Mouse (Mus musculus) kidney, embryonic 14.5 days (tissue): ENCODE results near the gene Pnmal2. TPM values are rescaled to one million over a fixed set of nuclear protein-coding genes. Genes with fewer than 3 reads are reported as not detected.

Source experiments
- ATAC-seq: fragments of 200-750 bp; cut with Nextera tagmentation; 2 replicates; pipeline ENCODE4 v1.8.0; 2017; ENCODE audit warnings: moderate number of reproducible peaks, mild to moderate bottlenecking, moderate TSS enrichment, moderate library complexity; ENCODE audit not compliant: low FRiP score, low TSS enrichment
- H3K27ac ChIP-seq: fragments of 300-500 bp; sonication (generic); 2 replicates; pipeline ENCODE4 v1.5.1; 2014; ENCODE audit warnings: low read depth, mild to moderate bottlenecking, low read length, moderate library complexity, mixed read lengths
- H3K27me3 ChIP-seq: fragments of 300-500 bp; sonication (generic); 2 replicates; pipeline ENCODE4 v1.6.1; 2014; ENCODE audit warnings: mild to moderate bottlenecking, low read length; ENCODE audit not compliant: control insufficient read depth, insufficient read depth
- H3K36me3 ChIP-seq: fragments of 300-500 bp; sonication (generic); 2 replicates; pipeline ENCODE4 v1.6.1; 2014; ENCODE audit warnings: low read length, mixed read lengths; ENCODE audit not compliant: control insufficient read depth, insufficient read depth
- H3K4me1 ChIP-seq: fragments of 300-500 bp; sonication (generic); 2 replicates; pipeline ENCODE4 v1.6.1; 2014; ENCODE audit warnings: low read length, mixed read lengths; ENCODE audit not compliant: control insufficient read depth, insufficient read depth
- H3K4me2 ChIP-seq: fragments of 300-500 bp; sonication (generic); replicated peaks from 2 replicates; pipeline ENCODE4 v1.6.1; 2014; ENCODE audit warnings: low read depth, mild to moderate bottlenecking, low read length
- H3K4me3 ChIP-seq: fragments of 300-500 bp; sonication (generic); 2 replicates; pipeline ENCODE4 v1.5.1; 2014; ENCODE audit warnings: mild to moderate bottlenecking, low read length
- H3K9ac ChIP-seq: fragments of 300-500 bp; sonication (generic); 2 replicates; pipeline ENCODE4 v1.6.1; 2014; ENCODE audit warnings: low read depth, mild to moderate bottlenecking, low read length, moderate library complexity
- H3K9me3 ChIP-seq: fragments of 300-500 bp; sonication (generic); 2 replicates; pipeline ENCODE4 v1.6.1; 2016; ENCODE audit warnings: low read length; ENCODE audit not compliant: control insufficient read depth
- WGBS: fragments of 180-500 bp; shearing (Covaris S2); extraction: QIAGEN DNeasy Blood & Tissue Kit; methylation state at CpG from one replicate; pipeline ENCODE4 v1.1.7; 2014; 5-methylcytosine and 5-hydroxymethylcytosine counted together
- polyA plus RNA-seq: library from polyadenylated mRNA; unstranded; fragments of >200 nt; fragmentation: Nextera tagmentation; extraction: Ambion mirVana; gene quantifications from 2 replicates; pipeline ENCODE4 v1.2.1, GENCODE M21; 2014

Pnmal2 gene
- polyA plus RNA-seq, 1 experiment from 2014 or later, result 5.5 TPM

GRCm38 (mm10) chr7:16980348-16980747 lies 35.9 kb downstream of the Pnmal2 start:
- peaks cover 13% of the 10 kb centered on the region; the same call in 1 of the 2 replicates for H3K4me1 ChIP-seq
- H3K27ac ChIP-seq, result peak overlapping the region; percentile 47; the same call in 1 of the 2 replicates
- H3K9ac ChIP-seq, result peak overlapping the region; percentile 18; the same call in 1 of the 2 replicates
- H3K36me3 ChIP-seq, result no peaks in the 10 kb centered on the region
- peak; percentile 77 for ATAC-seq
- peak overlapping the region; percentile 22; the same call in 1 of the 2 replicates for H3K4me3 ChIP-seq
- H3K27me3 ChIP-seq, result no peaks in the 10 kb centered on the region
- 2% methylated on average over 12 of the region's 12 CpGs for WGBS
- no peaks in the 10 kb centered on the region for H3K9me3 ChIP-seq
- H3K4me2 ChIP-seq, result peak overlapping the region; percentile 48

GRCm38 (mm10) chr7:16982859-16983568 lies 38.5 kb downstream of the Pnmal2 start, which contains the start of gene Gm42372:
TSS of gene Gm42372 (plus strand) at chr7:16983086.
- Histone ChIP-seq H3K27me3 (no peaks in the 10 kb centered on the region), H3K27ac (no peak within 1 kb of the TSS), H3K9me3 (no peaks in the 10 kb centered on the region), H3K36me3 (no peaks in the 10 kb centered on the region), H3K4me3 (peak within 1 kb of the TSS; percentile 12; the same call in 1 of the 2 replicates), H3K4me2 (peak within 1 kb of the TSS; percentile 38), H3K4me1 (peaks cover 17% of the 10 kb centered on the region; the same call in 1 of the 2 replicates), H3K9ac (peak within 1 kb of the TSS; percentile 12; the same call in 1 of the 2 replicates)
- peak; percentile 69; the same call in 1 of the 2 replicates for ATAC-seq
- WGBS, result 22% methylated on average over 26 of the region's 26 CpGs

- H3K4me1 ChIP-seq, result peaks cover 24% of the 10 kb centered on the region; the same call in 1 of the 2 replicates
- H3K9ac ChIP-seq, result no peak overlapping the region
- ATAC-seq, result no peak
- H3K9me3 ChIP-seq, result no peaks in the 10 kb centered on the region
- no peaks in the 10 kb centered on the region for H3K27me3 ChIP-seq
- H3K27ac ChIP-seq, result peak overlapping the region; percentile 30; the same call in 1 of the 2 replicates
- 44% methylated on average over 7 of the region's 7 CpGs for WGBS
- H3K36me3 ChIP-seq, result no peaks in the 10 kb centered on the region
- no peak overlapping the region for H3K4me2 ChIP-seq
- no peak overlapping the region for H3K4me3 ChIP-seq
These were observed 43.2 kb downstream of the Pnmal2 start for GRCm38 (mm10) chr7:16987541-16988149.

GRCm38 (mm10) chr7:16988405-16988804 lies 43.9 kb downstream of the Pnmal2 start:
- Histone ChIP-seq H3K9ac (no peak overlapping the region), H3K27ac (peak overlapping the region; percentile 15; the same call in 1 of the 2 replicates), H3K4me1 (peaks cover 18% of the 10 kb centered on the region; the same call in 1 of the 2 replicates), H3K4me2 (no peak overlapping the region), H3K4me3 (no peak overlapping the region), H3K9me3 (no peaks in the 10 kb centered on the region), H3K27me3 (no peaks in the 10 kb centered on the region), H3K36me3 (no peaks in the 10 kb centered on the region)
- 18% methylated on average over 3 of the region's 3 CpGs for WGBS
- no peak for ATAC-seq

- Histone ChIP-seq H3K9ac (no peak overlapping the region), H3K4me1 (peaks cover 21% of the 10 kb centered on the region), H3K4me3 (no peak overlapping the region), H3K9me3 (no peaks in the 10 kb centered on the region), H3K36me3 (no peaks in the 10 kb centered on the region), H3K27ac (peak overlapping the region; percentile 39; the same call in 1 of the 2 replicates), H3K4me2 (0 out of 2 replicates have a peak overlapping the region, but pooled peaks have one; percentile 5), H3K27me3 (no peaks in the 10 kb centered on the region)
- 32% methylated on average over 15 of the region's 15 CpGs for WGBS
- ATAC-seq, result no peak
These were observed 45.7 kb downstream of the Pnmal2 start for GRCm38 (mm10) chr7:16990006-16990744.

- H3K4me3 ChIP-seq, result no peak overlapping the region
- peak overlapping the region; percentile 83 for H3K27ac ChIP-seq
- no peak overlapping the region for H3K9ac ChIP-seq
- no peak overlapping the region; the same call in 1 of the 2 replicates for H3K4me2 ChIP-seq
- peaks cover 4% of the 10 kb centered on the region; the same call in 1 of the 2 replicates for H3K36me3 ChIP-seq
- WGBS, result 32% methylated on average over 18 of the region's 18 CpGs
- no peaks in the 10 kb centered on the region for H3K27me3 ChIP-seq
- H3K4me1 ChIP-seq, result peaks cover 34% of the 10 kb centered on the region
- ATAC-seq, result peak; percentile 85
- H3K9me3 ChIP-seq, result no peaks in the 10 kb centered on the region
These were observed 47.4 kb downstream of the Pnmal2 start for GRCm38 (mm10) chr7:16991681-16992450.

GRCm38 (mm10) chr7:16992451-16992807 lies 47.9 kb downstream of the Pnmal2 start, which contains the start of gene Ccdc8:
TSS of gene Ccdc8 (plus strand) at chr7:16992708.
- H3K27me3 ChIP-seq, result no peaks in the 10 kb centered on the region
- no peak within 1 kb of the TSS for H3K9ac ChIP-seq
- peak within 1 kb of the TSS; percentile 83 for H3K4me2 ChIP-seq
- no peak for ATAC-seq
- no peaks in the 10 kb centered on the region for H3K9me3 ChIP-seq
- H3K27ac ChIP-seq, result peak within 1 kb of the TSS; percentile 83
- WGBS, result 90% methylated on average over 5 of the region's 5 CpGs
- peak within 1 kb of the TSS; percentile 78 for H3K4me3 ChIP-seq
- peaks cover 36% of the 10 kb centered on the region for H3K4me1 ChIP-seq
- H3K36me3 ChIP-seq, result peaks cover 6% of the 10 kb centered on the region
